Mouse (Mus musculus) embryonic facial prominence, embryonic 11.5 days (tissue): ENCODE measurements around the gene Lingo4. TPM values are rescaled to one million over a fixed set of nuclear protein-coding genes. Genes with fewer than 3 reads are reported as not detected.

Source experiments
- ATAC-seq: fragments of 200-750 bp; cut with Nextera tagmentation; replicated peaks from 2 replicates; pipeline ENCODE4 v1.8.0; 2017; ENCODE audit warnings: low read depth; ENCODE audit not compliant: insufficient number of reproducible peaks, low FRiP score, low TSS enrichment
- DNase-seq: peaks from one replicate; pipeline ENCODE4 v3.0.0-alpha.2; 2015; ENCODE audit warnings: low spot score
- H3K27ac ChIP-seq: fragments of 300-500 bp; sonication (generic); replicated peaks from 2 replicates; pipeline ENCODE4 v1.5.1; 2014; ENCODE audit warnings: mild to moderate bottlenecking, low read depth, low read length, control low read depth
- H3K27me3 ChIP-seq: fragments of 300-500 bp; sonication (generic); 2 replicates; pipeline ENCODE4 v1.6.1; 2014; ENCODE audit warnings: mild to moderate bottlenecking, low read length, moderate library complexity, mixed read lengths; ENCODE audit not compliant: control insufficient read depth, insufficient read depth
- H3K36me3 ChIP-seq: fragments of 300-500 bp; sonication (generic); replicated peaks from 2 replicates; pipeline ENCODE4 v1.6.1; 2014; ENCODE audit warnings: low read depth, mild to moderate bottlenecking, low read length, moderate library complexity, mixed read lengths; ENCODE audit not compliant: control insufficient read depth, insufficient read depth
- H3K4me1 ChIP-seq: fragments of 300-500 bp; sonication (generic); 2 replicates; pipeline ENCODE4 v1.6.1; 2014; ENCODE audit warnings: low read length, mixed read lengths; ENCODE audit not compliant: control insufficient read depth, insufficient read depth
- H3K4me2 ChIP-seq: fragments of 300-500 bp; sonication (generic); 2 replicates; pipeline ENCODE4 v1.6.1; 2014; ENCODE audit warnings: low read depth, mild to moderate bottlenecking, control low read depth, low read length, moderate library complexity
- H3K4me3 ChIP-seq: fragments of 300-500 bp; sonication (generic); 2 replicates; pipeline ENCODE4 v1.5.1; 2014; ENCODE audit warnings: low read depth, low read length, control low read depth
- H3K9ac ChIP-seq: fragments of 300-500 bp; sonication (generic); replicated peaks from 2 replicates; pipeline ENCODE4 v1.6.1; 2014; ENCODE audit warnings: mild to moderate bottlenecking, control low read depth, low read length
- H3K9me3 ChIP-seq: fragments of 300-500 bp; sonication (generic); replicated peaks from 2 replicates; pipeline ENCODE4 v1.6.1; 2016; ENCODE audit warnings: mild to moderate bottlenecking, low read length, inconsistent platforms, mixed read lengths; ENCODE audit not compliant: control insufficient read depth
- WGBS: fragments of 180-500 bp; shearing (Covaris S2); extraction: QIAGEN DNeasy Blood & Tissue Kit; methylation state at CpG from one replicate; pipeline ENCODE4 v1.1.7; 2014; 5-methylcytosine and 5-hydroxymethylcytosine counted together
- polyA plus RNA-seq: library from polyadenylated mRNA; unstranded; fragments of >200 nt; fragmentation: Nextera tagmentation; extraction: Ambion mirVana; gene quantifications from 2 replicates; pipeline ENCODE4 v1.2.1, GENCODE M21; 2014

The Lingo4 gene
- polyA plus RNA-seq, 1 experiment from 2014 or later: 0.13 TPM

DNA sequence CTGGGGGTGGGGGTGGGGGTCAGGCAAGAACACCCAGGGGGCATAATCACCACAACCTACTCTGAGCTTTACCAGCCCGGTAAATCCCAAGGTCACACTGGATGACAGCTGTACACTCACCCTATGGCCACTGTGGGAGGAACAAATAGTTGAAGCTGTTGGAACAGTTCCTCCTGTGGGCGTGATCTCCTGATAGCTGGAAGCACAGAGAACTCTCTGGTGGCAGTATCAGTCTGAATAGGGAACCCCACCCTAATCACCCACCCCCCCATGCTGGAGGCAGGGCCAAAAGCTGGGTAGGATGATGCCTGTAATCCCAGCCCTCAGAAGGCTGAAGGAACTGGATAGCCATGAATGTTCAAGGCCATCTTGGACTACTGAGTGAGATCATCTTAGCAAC, 28.6 kb upstream of the Lingo4 start:
- Histone ChIP-seq H3K27ac (no peak overlapping the region), H3K36me3 (no peaks in the 10 kb centered on the region), H3K4me1 (peaks cover 6% of the 10 kb centered on the region; the same call in 1 of the 2 replicates), H3K9me3 (no peaks in the 10 kb centered on the region), H3K9ac (no peak overlapping the region), H3K4me2 (no peak overlapping the region), H3K4me3 (no peak overlapping the region), H3K27me3 (no peaks in the 10 kb centered on the region)
- WGBS: 49% methylated on average over 2 of the region's 2 CpGs
- ATAC-seq (no peak), DNase-seq (no peak)

DNA sequence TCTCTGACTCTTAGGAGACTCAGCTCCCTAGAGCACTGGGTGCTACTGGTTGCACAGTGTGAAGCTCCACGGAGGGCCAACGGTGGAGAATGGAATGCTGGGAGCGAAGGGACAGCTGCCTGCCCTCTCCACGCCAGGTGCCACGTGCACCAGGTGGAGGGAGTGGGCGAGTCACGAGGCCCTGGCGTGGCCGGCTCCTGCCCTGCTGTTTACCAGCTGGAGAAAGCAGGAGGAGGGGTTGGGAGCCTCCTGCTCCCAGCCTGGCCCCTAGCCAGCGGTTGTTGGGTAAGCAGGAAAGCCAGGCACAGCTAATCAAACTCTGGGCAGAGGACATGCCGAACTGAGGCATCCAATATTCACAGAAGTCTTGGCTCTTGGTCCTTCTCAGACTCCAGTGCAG, 26.7 kb upstream of the Lingo4 start:
- H3K36me3 ChIP-seq: no peaks in the 10 kb centered on the region
- WGBS: 6% methylated on average over 11 of the region's 11 CpGs
- H3K9ac ChIP-seq: no peak overlapping the region
- no peak overlapping the region for H3K27ac ChIP-seq
- peaks cover 6% of the 10 kb centered on the region; the same call in 1 of the 2 replicates for H3K4me1 ChIP-seq
- ATAC-seq (no peak), DNase-seq (peak; percentile 18)
- H3K27me3 ChIP-seq: no peaks in the 10 kb centered on the region; the same call in 1 of the 2 replicates
- H3K4me3 ChIP-seq: no peak overlapping the region
- H3K9me3 ChIP-seq: no peaks in the 10 kb centered on the region
- H3K4me2 ChIP-seq: no peak overlapping the region

DNA sequence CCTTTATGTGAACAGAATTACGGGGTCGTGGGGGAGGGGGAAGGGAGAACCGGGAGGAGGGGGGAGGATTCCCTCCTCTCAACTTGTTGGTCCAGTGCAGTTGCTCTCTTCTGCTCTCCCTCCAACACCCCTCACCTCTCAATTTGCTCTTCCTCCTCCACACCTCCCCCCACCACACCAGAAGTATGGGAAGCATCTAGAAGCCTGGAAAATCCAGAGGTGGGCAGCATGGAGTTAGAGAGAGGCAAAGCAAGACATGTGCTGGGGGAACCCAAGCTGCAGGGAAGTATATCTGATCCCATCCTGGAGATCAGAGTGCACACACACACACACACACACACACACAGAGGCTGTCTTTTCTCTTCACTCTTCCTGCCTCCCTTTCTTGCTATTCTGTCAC, 26.3 kb upstream of the Lingo4 start:
- 0% methylated on average over 3 of the region's 3 CpGs for WGBS
- no peak overlapping the region for H3K27ac ChIP-seq
- no peak for ATAC-seq
- DNase-seq: no peak
- H3K27me3 ChIP-seq: no peaks in the 10 kb centered on the region; the same call in 1 of the 2 replicates
- H3K9ac ChIP-seq: no peak overlapping the region
- no peaks in the 10 kb centered on the region for H3K9me3 ChIP-seq
- H3K4me3 ChIP-seq: no peak overlapping the region
- H3K4me1 ChIP-seq: peaks cover 6% of the 10 kb centered on the region; the same call in 1 of the 2 replicates
- no peak overlapping the region for H3K4me2 ChIP-seq
- H3K36me3 ChIP-seq: no peaks in the 10 kb centered on the region

DNA sequence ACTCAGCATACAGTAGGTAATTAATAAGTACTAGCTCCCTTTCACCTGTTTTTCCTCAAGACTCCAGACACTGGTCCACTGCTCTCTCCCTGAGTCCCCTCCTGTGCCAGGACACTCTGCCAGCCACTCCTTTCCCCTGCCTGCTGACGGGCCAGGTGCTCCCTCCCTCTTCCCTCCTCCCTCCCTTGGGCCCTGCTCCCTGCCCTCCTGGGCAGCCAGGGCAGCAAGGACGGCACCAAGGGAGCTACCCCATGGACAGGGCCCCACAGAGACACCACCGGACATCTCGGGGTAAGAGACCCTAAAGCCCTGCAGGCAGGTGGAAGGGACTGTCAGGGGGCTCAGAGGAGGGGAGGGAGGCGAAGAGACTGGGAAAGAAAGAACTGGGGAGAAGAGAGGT, 25.7 kb upstream of the Lingo4 start, which contains the start of gene Rorc:
Gene Rorc, plus strand, starts transcription at position 154 of the 400 bp plus-strand sequence.
- Histone ChIP-seq H3K36me3 (no peaks in the 10 kb centered on the region), H3K4me1 (peaks cover 6% of the 10 kb centered on the region; the same call in 1 of the 2 replicates), H3K4me3 (0 out of 2 replicates have a peak within 1 kb of the TSS, but pooled peaks have one; percentile 3), H3K4me2 (peak within 1 kb of the TSS; percentile 21), H3K9me3 (no peaks in the 10 kb centered on the region), H3K27me3 (no peaks in the 10 kb centered on the region; the same call in 1 of the 2 replicates), H3K9ac (peak within 1 kb of the TSS; percentile 22; the same call in 1 of the 2 replicates), H3K27ac (no peak within 1 kb of the TSS)
- DNase-seq (no peak), ATAC-seq (no peak)
- WGBS: 9% methylated on average over 5 of the region's 5 CpGs

DNA sequence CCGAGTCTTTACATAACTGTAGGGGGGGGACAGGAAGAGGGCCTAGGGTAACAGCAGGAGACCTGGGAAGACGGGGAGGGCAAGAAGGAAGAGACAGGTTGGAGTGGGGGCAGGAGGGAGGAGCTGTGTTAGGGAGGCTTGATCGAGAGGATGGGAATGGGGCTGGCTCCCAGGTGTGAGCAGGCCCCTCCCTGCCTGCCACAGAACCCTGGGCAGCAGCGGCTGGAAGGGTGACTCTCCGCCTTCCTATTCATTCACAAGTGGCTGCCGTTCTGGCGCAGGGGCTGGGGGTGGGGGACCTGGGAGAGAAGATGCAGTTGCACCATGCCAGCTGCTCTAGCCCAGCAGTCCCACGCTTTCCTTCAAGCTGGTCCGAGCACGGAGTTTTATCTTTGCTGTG, 25.2 kb upstream of the Lingo4 start:
- Histone ChIP-seq H3K27ac (no peak overlapping the region), H3K4me3 (0 out of 2 replicates have a peak overlapping the region, but pooled peaks have one; percentile 3), H3K27me3 (no peaks in the 10 kb centered on the region; the same call in 1 of the 2 replicates), H3K4me2 (peak overlapping the region; percentile 21; the same call in 1 of the 2 replicates), H3K9me3 (no peaks in the 10 kb centered on the region), H3K9ac (peak overlapping the region; percentile 22; the same call in 1 of the 2 replicates), H3K4me1 (peaks cover 6% of the 10 kb centered on the region; the same call in 1 of the 2 replicates), H3K36me3 (no peaks in the 10 kb centered on the region)
- no peak for ATAC-seq
- peak; percentile 6 for DNase-seq
- 3% methylated on average over 10 of the region's 10 CpGs for WGBS

DNA sequence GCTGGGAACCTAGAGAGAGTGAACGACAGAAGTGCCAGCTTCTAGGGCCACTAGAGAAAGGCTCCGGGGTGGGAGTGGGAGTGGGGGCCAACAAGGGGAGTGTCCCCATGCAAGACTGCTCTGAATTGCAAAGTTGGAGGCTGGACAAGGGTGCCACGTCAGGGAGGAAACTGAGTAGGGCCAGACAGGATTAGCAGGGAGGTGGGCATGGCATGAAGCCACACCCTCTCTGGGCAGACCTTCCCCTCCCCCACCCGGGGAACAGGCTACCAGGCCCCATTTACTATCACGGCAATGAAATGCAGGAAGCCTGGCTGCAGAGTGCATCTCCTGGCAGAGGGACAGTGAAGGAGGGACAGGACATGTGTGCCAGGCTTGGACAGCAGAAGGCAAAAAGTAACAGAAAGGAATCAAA, 24.7 kb upstream of the Lingo4 start:
- no peaks in the 10 kb centered on the region; the same call in 1 of the 2 replicates for H3K27me3 ChIP-seq
- H3K9me3 ChIP-seq: no peaks in the 10 kb centered on the region
- peak; percentile 19 for DNase-seq
- 0 out of 2 replicates have a peak overlapping the region, but pooled peaks have one; percentile 3 for H3K4me3 ChIP-seq
- WGBS: 2% methylated on average over 5 of the region's 5 CpGs
- peak overlapping the region; percentile 21; the same call in 1 of the 2 replicates for H3K4me2 ChIP-seq
- ATAC-seq: peak; percentile 49; the same call in 1 of the 2 replicates
- peak overlapping the region; percentile 22; the same call in 1 of the 2 replicates for H3K9ac ChIP-seq
- H3K27ac ChIP-seq: no peak overlapping the region
- H3K36me3 ChIP-seq: no peaks in the 10 kb centered on the region
- H3K4me1 ChIP-seq: peaks cover 6% of the 10 kb centered on the region; the same call in 1 of the 2 replicates

DNA sequence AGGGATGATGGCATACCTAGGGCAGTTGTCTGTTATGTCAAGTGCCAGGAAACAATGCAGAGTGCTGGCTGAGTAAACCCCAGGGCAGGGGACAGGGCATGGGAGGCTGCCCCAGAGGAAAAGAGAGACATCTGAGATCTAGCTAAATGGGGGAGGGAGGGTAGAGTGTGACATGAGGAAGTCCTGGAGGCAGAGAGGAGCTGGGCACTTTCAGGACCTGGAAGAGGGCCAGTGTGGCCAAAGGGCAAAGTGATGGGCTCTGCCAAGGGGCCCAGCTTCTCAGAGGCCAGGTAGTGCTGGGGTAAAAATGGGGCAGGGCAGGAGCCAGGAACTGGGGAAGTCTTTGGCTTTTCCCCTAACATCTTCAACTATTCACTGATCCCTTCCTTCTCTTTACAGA, 23.7 kb upstream of the Lingo4 start:
- H3K4me3 ChIP-seq: no peak overlapping the region
- H3K4me2 ChIP-seq: no peak overlapping the region
- peaks cover 6% of the 10 kb centered on the region; the same call in 1 of the 2 replicates for H3K4me1 ChIP-seq
- H3K9ac ChIP-seq: no peak overlapping the region
- DNase-seq (no peak), ATAC-seq (no peak)
- no peaks in the 10 kb centered on the region; the same call in 1 of the 2 replicates for H3K27me3 ChIP-seq
- H3K9me3 ChIP-seq: no peaks in the 10 kb centered on the region
- H3K36me3 ChIP-seq: no peaks in the 10 kb centered on the region
- no peak overlapping the region for H3K27ac ChIP-seq

DNA sequence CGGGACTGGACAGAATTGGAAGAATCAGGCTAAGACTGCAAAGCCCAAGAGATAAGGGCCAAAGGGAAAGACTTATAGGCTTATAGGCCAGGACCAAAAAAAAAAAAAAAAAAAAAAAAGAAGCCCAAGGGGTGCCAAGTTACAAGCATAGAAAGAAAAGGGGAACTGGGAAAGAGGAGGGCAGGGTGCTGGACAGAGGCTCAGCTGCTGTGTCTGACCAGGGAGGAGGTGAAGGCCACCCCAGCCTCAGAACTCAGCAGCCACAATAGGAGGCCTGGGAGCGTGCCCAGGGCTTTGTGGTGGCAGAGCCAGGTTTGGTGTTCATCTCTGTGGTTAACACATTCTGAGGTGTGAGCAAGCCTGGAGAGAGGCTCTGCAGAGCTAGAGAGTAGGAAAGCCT, 23.2 kb upstream of the Lingo4 start:
- 81% methylated on average over 2 of the region's 2 CpGs for WGBS
- Histone ChIP-seq H3K4me2 (no peak overlapping the region), H3K9me3 (no peaks in the 10 kb centered on the region), H3K27ac (no peak overlapping the region), H3K9ac (no peak overlapping the region), H3K27me3 (no peaks in the 10 kb centered on the region; the same call in 1 of the 2 replicates), H3K4me1 (peaks cover 6% of the 10 kb centered on the region; the same call in 1 of the 2 replicates), H3K36me3 (no peaks in the 10 kb centered on the region), H3K4me3 (no peak overlapping the region)
- DNase-seq: no peak
- ATAC-seq: no peak
